Mouse (Mus musculus) ovary, adult 18-20 months (tissue): Measurements from ENCODE around the gene Napsa.

Source experiments
- DNase-seq: peaks from one replicate; pipeline ENCODE4 v3.0.0; 2022; ENCODE audit warnings: low spot score, mixed read lengths

Napsa gene

GRCm38 (mm10) chr7:44626966-44627365, 54.8 kb downstream of the Napsa start:
- DNase-seq: no peak

- DNase-seq: no peak
Measured at GRCm38 (mm10) chr7:44628402-44629034, 56.3 kb downstream of the Napsa start.

- DNase-seq: no peak
Measured at GRCm38 (mm10) chr7:44630437-44630836, 58.3 kb downstream of the Napsa start.

GRCm38 (mm10) chr7:44632676-44633075, 60.5 kb downstream of the Napsa start:
- DNase-seq: no peak

- no peak for DNase-seq
Measured at GRCm38 (mm10) chr7:44633407-44633806, 61.2 kb downstream of the Napsa start.
